Mouse (Mus musculus): Measurements from ENCODE around the gene Galnt17. TPM values are rescaled to one million over a fixed set of nuclear protein-coding genes. Genes with fewer than 3 reads are reported as not detected.

The Galnt17 gene
- polyA plus RNA-seq, 1 experiment from 2014 or later = 0.59 TPM

DNA sequence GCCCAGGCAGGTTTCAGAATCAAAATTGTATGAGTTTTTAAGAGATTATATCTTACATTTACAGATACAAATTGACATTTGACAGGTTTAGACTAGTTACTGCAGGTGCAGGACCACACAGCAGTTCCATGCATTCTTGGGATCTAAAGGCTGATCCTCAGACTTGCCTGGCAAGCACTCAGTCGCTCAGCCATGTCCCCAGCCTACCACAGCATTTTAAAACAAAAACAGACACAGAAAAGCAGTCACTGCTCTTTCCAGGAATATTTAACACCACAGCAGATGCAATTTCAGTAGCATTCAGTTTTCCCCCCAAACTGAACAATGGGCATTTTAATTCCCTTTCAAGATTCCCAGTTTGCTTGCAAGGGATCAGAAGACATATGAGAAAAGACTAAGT, 84.9 kb downstream of the Galnt17 start:
- H3K9ac ChIP-seq (ENCODE audit: low read depth, low read length) = no peak overlapping the region
- no peaks in the 10 kb centered on the region for H3K4me1 ChIP-seq (ENCODE audit: control insufficient read depth, insufficient read depth, low read length)
- ATAC-seq = no peak
- no peak overlapping the region for H3K4me2 ChIP-seq (ENCODE audit: low read depth, low read length)
- no peaks in the 10 kb centered on the region for H3K36me3 ChIP-seq (ENCODE audit: control insufficient read depth, insufficient read depth, low read length)
- 68% methylated on average over 1 of the region's 1 CpGs for WGBS
- no peak overlapping the region for H3K27ac ChIP-seq (ENCODE audit: low read length)
- no peak overlapping the region for H3K4me3 ChIP-seq (ENCODE audit: low read length)
- no peaks in the 10 kb centered on the region for H3K9me3 ChIP-seq (ENCODE audit: control insufficient read depth, low read length)
- no peaks in the 10 kb centered on the region for H3K27me3 ChIP-seq (replicated peaks; ENCODE audit: control insufficient read depth, insufficient read depth, low read length)

DNA sequence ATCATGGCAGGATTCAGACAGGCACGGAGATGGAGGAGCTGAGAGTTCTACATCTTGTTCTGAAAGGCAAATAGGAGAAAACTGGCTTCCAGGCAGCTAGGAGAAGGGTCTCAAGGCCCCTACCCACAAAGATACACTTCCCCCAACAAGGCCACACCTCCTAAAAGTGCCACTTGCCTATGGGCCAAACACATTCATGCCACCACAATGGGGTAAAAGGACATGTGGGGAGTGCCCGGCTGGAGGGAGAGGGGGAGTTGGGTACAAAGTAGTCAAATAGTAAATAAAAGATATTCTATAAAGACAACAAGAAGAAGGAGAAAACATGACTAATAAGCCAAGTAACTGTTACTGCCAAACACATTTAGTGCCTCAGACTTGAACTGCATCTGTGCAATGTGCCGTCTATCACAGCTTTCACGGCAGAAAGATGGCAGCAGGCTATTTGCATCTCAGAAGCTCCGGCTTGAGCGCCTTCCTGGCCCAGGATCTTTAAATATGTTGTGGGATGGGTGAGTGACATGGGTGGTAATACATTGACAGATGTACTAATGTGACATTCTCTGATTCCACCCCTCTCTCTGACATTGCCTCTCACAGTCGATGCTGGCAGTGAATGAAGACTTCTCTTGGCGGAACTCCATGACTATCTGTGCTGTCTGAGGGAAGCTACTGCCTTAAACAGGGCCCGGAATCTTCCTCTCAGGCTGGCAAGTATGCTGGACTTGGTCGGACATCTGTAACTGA, 85.6 kb downstream of the Galnt17 start:
- Histone ChIP-seq H3K4me3 (ENCODE audit: low read length) (no peak overlapping the region), H3K27me3 (replicated peaks; ENCODE audit: control insufficient read depth, insufficient read depth, low read length) (no peaks in the 10 kb centered on the region), H3K27ac (ENCODE audit: low read length) (no peak overlapping the region), H3K4me2 (ENCODE audit: low read depth, low read length) (no peak overlapping the region), H3K9me3 (ENCODE audit: control insufficient read depth, low read length) (no peaks in the 10 kb centered on the region), H3K4me1 (ENCODE audit: control insufficient read depth, insufficient read depth, low read length) (no peaks in the 10 kb centered on the region), H3K9ac (ENCODE audit: low read depth, low read length) (no peak overlapping the region), H3K36me3 (ENCODE audit: control insufficient read depth, insufficient read depth, low read length) (no peaks in the 10 kb centered on the region)
- WGBS = 86% methylated on average over 10 of the region's 10 CpGs
- no peak for ATAC-seq

GRCm38 (mm10) chr5:131218221-131218620, 90.1 kb downstream of the Galnt17 start:
- Histone ChIP-seq H3K4me3 (ENCODE audit: low read length) (no peak overlapping the region), H3K27ac (ENCODE audit: low read length) (no peak overlapping the region), H3K9me3 (ENCODE audit: control insufficient read depth, low read length) (no peaks in the 10 kb centered on the region), H3K4me2 (ENCODE audit: low read depth, low read length) (no peak overlapping the region), H3K9ac (ENCODE audit: low read depth, low read length) (no peak overlapping the region), H3K4me1 (ENCODE audit: control insufficient read depth, insufficient read depth, low read length) (no peaks in the 10 kb centered on the region), H3K36me3 (ENCODE audit: control insufficient read depth, insufficient read depth, low read length) (no peaks in the 10 kb centered on the region), H3K27me3 (replicated peaks; ENCODE audit: control insufficient read depth, insufficient read depth, low read length) (no peaks in the 10 kb centered on the region)
- WGBS = 82% methylated on average over 3 of the region's 3 CpGs
- no peak for ATAC-seq

GRCm38 (mm10) chr5:131211618-131212017, 96.7 kb downstream of the Galnt17 start:
- no peak for ATAC-seq
- 72% methylated on average over 3 of the region's 3 CpGs for WGBS
- no peaks in the 10 kb centered on the region for H3K36me3 ChIP-seq (ENCODE audit: control insufficient read depth, insufficient read depth, low read length)
- no peak overlapping the region for H3K4me2 ChIP-seq (ENCODE audit: low read depth, low read length)
- H3K4me3 ChIP-seq (ENCODE audit: low read length) = no peak overlapping the region
- H3K27ac ChIP-seq (ENCODE audit: low read length) = no peak overlapping the region
- H3K9ac ChIP-seq (ENCODE audit: low read depth, low read length) = no peak overlapping the region
- H3K9me3 ChIP-seq (ENCODE audit: control insufficient read depth, low read length) = no peaks in the 10 kb centered on the region
- H3K4me1 ChIP-seq (ENCODE audit: control insufficient read depth, insufficient read depth, low read length) = no peaks in the 10 kb centered on the region
- H3K27me3 ChIP-seq (replicated peaks; ENCODE audit: control insufficient read depth, insufficient read depth, low read length) = no peaks in the 10 kb centered on the region

DNA sequence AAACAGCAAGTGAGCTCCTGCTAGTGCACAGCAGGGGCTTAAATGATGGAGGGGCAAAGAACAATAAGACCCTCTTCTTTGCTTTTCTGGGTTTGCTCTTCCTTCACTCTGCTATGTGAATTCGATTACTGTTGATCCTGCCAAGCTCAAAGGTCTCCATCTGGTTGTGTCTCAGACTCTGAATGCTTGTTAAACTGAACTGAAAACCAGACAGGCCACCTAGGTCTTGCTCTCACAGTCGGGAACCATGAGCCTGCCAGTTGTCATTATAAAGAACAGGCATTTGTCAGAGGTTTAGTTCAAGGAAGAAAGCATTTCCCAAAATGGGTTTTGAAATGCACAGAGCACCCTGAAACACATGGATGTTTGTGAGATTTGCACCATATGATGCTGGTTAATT, 107.2 kb downstream of the Galnt17 start:
- Histone ChIP-seq H3K4me2 (ENCODE audit: low read depth, low read length) (no peak overlapping the region), H3K27me3 (replicated peaks; ENCODE audit: control insufficient read depth, insufficient read depth, low read length) (no peaks in the 10 kb centered on the region), H3K4me3 (ENCODE audit: low read length) (no peak overlapping the region), H3K9ac (ENCODE audit: low read depth, low read length) (no peak overlapping the region), H3K9me3 (ENCODE audit: control insufficient read depth, low read length) (no peaks in the 10 kb centered on the region; the same call in 1 of the 2 replicates), H3K27ac (ENCODE audit: low read length) (no peak overlapping the region), H3K36me3 (ENCODE audit: control insufficient read depth, insufficient read depth, low read length) (no peaks in the 10 kb centered on the region), H3K4me1 (ENCODE audit: control insufficient read depth, insufficient read depth, low read length) (no peaks in the 10 kb centered on the region)
- 55% methylated on average over 2 of the region's 2 CpGs for WGBS
- ATAC-seq = no peak

DNA sequence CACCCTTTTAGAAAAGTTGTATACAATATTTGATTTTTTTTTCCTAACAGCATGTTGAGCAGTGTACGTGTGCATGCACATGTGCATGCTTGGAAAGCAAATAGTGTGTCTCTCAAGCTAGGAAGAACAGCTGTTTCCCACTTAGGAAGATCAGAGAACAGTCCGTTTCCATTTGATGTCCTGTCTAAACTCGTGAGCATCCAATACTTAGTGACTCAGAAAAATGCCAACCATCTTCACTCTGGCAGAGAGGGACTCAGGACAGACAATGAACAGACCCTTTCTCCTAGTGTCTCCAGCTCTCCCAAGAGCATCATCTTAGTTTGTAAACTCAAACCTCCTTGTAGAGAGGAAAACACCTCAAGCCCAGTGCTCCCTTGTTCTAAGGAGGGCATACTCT, 116.0 kb downstream of the Galnt17 start:
- Histone ChIP-seq H3K4me1 (ENCODE audit: control insufficient read depth, insufficient read depth, low read length) (no peaks in the 10 kb centered on the region), H3K9me3 (ENCODE audit: control insufficient read depth, low read length) (no peaks in the 10 kb centered on the region), H3K27ac (ENCODE audit: low read length) (no peak overlapping the region), H3K9ac (ENCODE audit: low read depth, low read length) (no peak overlapping the region), H3K36me3 (ENCODE audit: control insufficient read depth, insufficient read depth, low read length) (no peaks in the 10 kb centered on the region), H3K4me2 (ENCODE audit: low read depth, low read length) (no peak overlapping the region), H3K27me3 (replicated peaks; ENCODE audit: control insufficient read depth, insufficient read depth, low read length) (no peaks in the 10 kb centered on the region), H3K4me3 (ENCODE audit: low read length) (no peak overlapping the region)
- ATAC-seq = no peak
- WGBS = 68% methylated on average over 3 of the region's 3 CpGs

DNA sequence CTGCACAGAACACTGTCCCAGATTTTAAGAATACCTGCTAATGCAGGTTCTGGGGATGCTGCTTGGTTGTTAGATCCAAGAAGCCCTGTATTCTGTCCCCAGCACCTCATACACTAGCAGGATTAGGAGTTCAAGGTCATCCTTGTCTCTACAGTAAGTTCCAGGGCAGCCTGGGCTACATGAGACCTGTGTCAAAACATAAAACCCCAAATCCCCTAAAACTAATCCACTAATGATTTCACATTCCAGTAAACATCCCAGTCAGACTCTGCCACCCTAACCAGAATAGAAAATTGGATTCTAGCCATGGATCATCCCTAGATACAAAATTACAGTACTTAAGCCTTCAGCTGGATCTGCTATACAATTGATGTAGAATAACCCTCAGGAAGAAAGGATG, 123.7 kb downstream of the Galnt17 start:
- Histone ChIP-seq H3K4me1 (ENCODE audit: control insufficient read depth, insufficient read depth, low read length) (no peaks in the 10 kb centered on the region), H3K4me2 (ENCODE audit: low read depth, low read length) (no peak overlapping the region), H3K27me3 (replicated peaks; ENCODE audit: control insufficient read depth, insufficient read depth, low read length) (no peaks in the 10 kb centered on the region), H3K27ac (ENCODE audit: low read length) (no peak overlapping the region), H3K9me3 (ENCODE audit: control insufficient read depth, low read length) (no peaks in the 10 kb centered on the region), H3K4me3 (ENCODE audit: low read length) (no peak overlapping the region), H3K9ac (ENCODE audit: low read depth, low read length) (no peak overlapping the region), H3K36me3 (ENCODE audit: control insufficient read depth, insufficient read depth, low read length) (no peaks in the 10 kb centered on the region)
- no peak for ATAC-seq

DNA sequence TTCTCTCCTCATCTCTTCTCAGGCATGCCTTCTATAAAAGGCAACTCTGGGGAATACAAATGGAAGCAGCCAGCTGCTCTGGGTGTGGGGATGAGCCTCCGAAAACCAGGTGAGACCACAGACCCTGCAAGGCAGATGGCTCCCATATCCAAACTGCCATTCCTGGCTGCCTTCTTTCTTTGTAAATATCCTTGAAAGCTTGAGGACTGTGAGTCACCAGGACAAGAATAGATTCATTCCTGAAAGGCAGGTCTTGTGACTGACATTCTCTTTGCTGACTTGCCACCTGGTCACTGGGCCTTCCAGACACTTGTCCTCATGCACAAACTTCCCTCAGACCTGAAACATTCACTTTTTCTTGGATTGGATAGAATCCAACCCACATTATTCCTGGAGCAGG, 127.1 kb downstream of the Galnt17 start:
- no peak overlapping the region for H3K9ac ChIP-seq (ENCODE audit: low read depth, low read length)
- no peak overlapping the region for H3K4me3 ChIP-seq (ENCODE audit: low read length)
- no peak for ATAC-seq
- H3K4me1 ChIP-seq (ENCODE audit: control insufficient read depth, insufficient read depth, low read length) = no peaks in the 10 kb centered on the region
- H3K9me3 ChIP-seq (ENCODE audit: control insufficient read depth, low read length) = no peaks in the 10 kb centered on the region
- H3K36me3 ChIP-seq (ENCODE audit: control insufficient read depth, insufficient read depth, low read length) = no peaks in the 10 kb centered on the region
- WGBS = 93% methylated on average over 1 of the region's 1 CpGs
- H3K4me2 ChIP-seq (ENCODE audit: low read depth, low read length) = no peak overlapping the region
- H3K27me3 ChIP-seq (replicated peaks; ENCODE audit: control insufficient read depth, insufficient read depth, low read length) = no peaks in the 10 kb centered on the region
- no peak overlapping the region for H3K27ac ChIP-seq (ENCODE audit: low read length)

DNA sequence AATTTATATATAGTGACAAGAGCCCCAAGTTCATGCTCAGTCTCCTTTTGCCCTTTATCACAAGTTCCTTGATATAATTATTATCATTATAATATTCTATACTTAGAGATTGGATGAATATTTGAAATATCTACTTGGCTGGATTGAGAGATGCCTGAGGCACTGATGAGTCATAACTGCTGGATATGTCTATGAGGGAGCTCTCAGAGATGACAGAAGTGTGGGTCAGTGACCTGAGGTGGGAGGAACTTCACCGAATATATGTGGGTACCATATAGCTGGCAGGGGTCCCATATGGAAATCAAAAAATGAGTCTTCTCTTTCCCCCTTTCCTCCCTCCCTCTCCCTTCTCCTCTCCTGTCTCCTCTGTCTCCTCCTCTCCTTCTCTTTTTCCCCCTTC, 127.5 kb downstream of the Galnt17 start:
- no peak for ATAC-seq
- H3K36me3 ChIP-seq (ENCODE audit: control insufficient read depth, insufficient read depth, low read length) = no peaks in the 10 kb centered on the region
- H3K4me3 ChIP-seq (ENCODE audit: low read length) = no peak overlapping the region
- 83% methylated on average over 1 of the region's 1 CpGs for WGBS
- H3K27me3 ChIP-seq (replicated peaks; ENCODE audit: control insufficient read depth, insufficient read depth, low read length) = no peaks in the 10 kb centered on the region
- no peak overlapping the region for H3K27ac ChIP-seq (ENCODE audit: low read length)
- H3K4me2 ChIP-seq (ENCODE audit: low read depth, low read length) = no peak overlapping the region
- no peaks in the 10 kb centered on the region for H3K9me3 ChIP-seq (ENCODE audit: control insufficient read depth, low read length)
- H3K9ac ChIP-seq (ENCODE audit: low read depth, low read length) = no peak overlapping the region
- H3K4me1 ChIP-seq (ENCODE audit: control insufficient read depth, insufficient read depth, low read length) = no peaks in the 10 kb centered on the region

DNA sequence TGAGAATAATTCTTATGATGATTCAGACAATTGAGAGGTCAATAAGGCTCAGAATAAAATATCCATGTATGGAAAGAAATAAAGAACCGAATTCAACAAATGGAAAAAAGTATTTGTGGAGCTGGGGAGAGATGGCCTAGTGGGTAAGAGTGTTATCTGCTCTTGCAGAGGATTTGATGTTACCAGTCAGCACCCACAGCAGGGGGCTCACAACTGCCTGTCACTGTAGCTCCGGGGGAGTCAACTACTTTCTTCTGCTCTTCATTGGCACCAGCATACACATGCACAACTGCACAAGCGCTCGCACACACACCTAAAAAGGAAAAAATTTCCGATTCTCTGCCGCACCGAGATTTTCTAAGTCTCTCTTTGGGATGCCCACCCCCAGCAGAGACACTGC, 130.4 kb downstream of the Galnt17 start:
- no peak overlapping the region for H3K9ac ChIP-seq (ENCODE audit: low read depth, low read length)
- H3K9me3 ChIP-seq (ENCODE audit: control insufficient read depth, low read length) = no peaks in the 10 kb centered on the region
- no peak overlapping the region for H3K4me2 ChIP-seq (ENCODE audit: low read depth, low read length)
- WGBS = 54% methylated on average over 7 of the region's 7 CpGs
- no peak overlapping the region for H3K4me3 ChIP-seq (ENCODE audit: low read length)
- no peaks in the 10 kb centered on the region for H3K4me1 ChIP-seq (ENCODE audit: control insufficient read depth, insufficient read depth, low read length)
- H3K36me3 ChIP-seq (ENCODE audit: control insufficient read depth, insufficient read depth, low read length) = no peaks in the 10 kb centered on the region
- no peaks in the 10 kb centered on the region for H3K27me3 ChIP-seq (replicated peaks; ENCODE audit: control insufficient read depth, insufficient read depth, low read length)
- H3K27ac ChIP-seq (ENCODE audit: low read length) = no peak overlapping the region
- ATAC-seq = no peak
